Mouse (Mus musculus) heart, embryonic 11.5 days (tissue): ENCODE measurements at regions not wholly inside any gene's neighbourhood (a gene's known extent, or its start where the extent isn't known, plus 50 kb on each side); places are given as distances from the start of the nearest gene placed in this dataset.

Source experiments
- ATAC-seq: fragments of 200-750 bp; cut with Nextera tagmentation; replicated peaks from 2 replicates; pipeline ENCODE4 v1.8.0; 2017; ENCODE audit warnings: moderate library complexity; ENCODE audit not compliant: insufficient number of reproducible peaks, low FRiP score, low TSS enrichment
- H3K27ac ChIP-seq: fragments of 300-500 bp; sonication (generic); 2 replicates; pipeline ENCODE4 v1.5.1; 2014; ENCODE audit warnings: mild to moderate bottlenecking, low read depth, low read length
- H3K27me3 ChIP-seq: fragments of 300-500 bp; sonication (generic); 2 replicates; pipeline ENCODE4 v1.6.1; 2014; ENCODE audit warnings: mild to moderate bottlenecking, low read length, mixed read lengths; ENCODE audit not compliant: control insufficient read depth, insufficient read depth
- H3K36me3 ChIP-seq: fragments of 300-500 bp; sonication (generic); 2 replicates; pipeline ENCODE4 v1.6.1; 2014; ENCODE audit warnings: mild to moderate bottlenecking, low read length, moderate library complexity, mixed read lengths; ENCODE audit not compliant: control insufficient read depth, insufficient read depth
- H3K4me1 ChIP-seq: fragments of 300-500 bp; sonication (generic); 2 replicates; pipeline ENCODE4 v1.6.1; 2014; ENCODE audit warnings: low read length; ENCODE audit not compliant: control insufficient read depth, insufficient read depth
- H3K4me2 ChIP-seq: fragments of 300-500 bp; sonication (generic); 2 replicates; pipeline ENCODE4 v1.6.1; 2014; ENCODE audit warnings: mild to moderate bottlenecking, moderate library complexity
- H3K4me3 ChIP-seq: fragments of 300-500 bp; sonication (generic); 2 replicates; pipeline ENCODE4 v1.5.1; 2014; ENCODE audit warnings: low read depth, low read length
- H3K9ac ChIP-seq: fragments of 300-500 bp; sonication (generic); 2 replicates; pipeline ENCODE4 v1.6.1; 2014; ENCODE audit warnings: mild to moderate bottlenecking, low read depth, low read length, moderate library complexity
- H3K9me3 ChIP-seq: fragments of 300-500 bp; sonication (generic); replicated peaks from 2 replicates; pipeline ENCODE4 v1.6.1; 2016; ENCODE audit warnings: low read length; ENCODE audit not compliant: control insufficient read depth
- WGBS: fragments of 180-500 bp; shearing (Covaris S2); extraction: QIAGEN DNeasy Blood & Tissue Kit; methylation state at CpG from one replicate; pipeline ENCODE4 v1.1.7; 2014; ENCODE audit not compliant: insufficient replicate concordance; 5-methylcytosine and 5-hydroxymethylcytosine counted together

- Histone ChIP-seq H3K9me3 (no peaks in the 10 kb centered on the region), H3K27ac (no peak overlapping the region), H3K4me1 (peaks cover 5% of the 10 kb centered on the region), H3K4me3 (no peak overlapping the region), H3K9ac (no peak overlapping the region), H3K36me3 (no peaks in the 10 kb centered on the region), H3K27me3 (no peaks in the 10 kb centered on the region), H3K4me2 (no peak overlapping the region)
- no peak for ATAC-seq
- 52% methylated on average over 11 of the region's 11 CpGs for WGBS
These were observed 286.6 kb downstream of the Slc30a10 start for GRCm38 (mm10) chr1:185741034-185741890.

GRCm38 (mm10) chr1:185749251-185749650 is 294.6 kb downstream of the Slc30a10 start:
- Histone ChIP-seq H3K27ac (no peak overlapping the region), H3K36me3 (no peaks in the 10 kb centered on the region), H3K4me1 (no peaks in the 10 kb centered on the region), H3K9me3 (no peaks in the 10 kb centered on the region), H3K4me2 (no peak overlapping the region), H3K9ac (no peak overlapping the region), H3K4me3 (no peak overlapping the region), H3K27me3 (no peaks in the 10 kb centered on the region)
- ATAC-seq: no peak
- WGBS: 20% methylated on average over 2 of the region's 2 CpGs

GRCm38 (mm10) chr1:185754486-185755290 is 300.0 kb downstream of the Slc30a10 start:
- WGBS: 74% methylated on average over 13 of the region's 13 CpGs
- Histone ChIP-seq H3K9me3 (no peaks in the 10 kb centered on the region), H3K9ac (no peak overlapping the region), H3K4me3 (no peak overlapping the region), H3K27ac (no peak overlapping the region), H3K4me2 (no peak overlapping the region), H3K4me1 (no peaks in the 10 kb centered on the region), H3K27me3 (no peaks in the 10 kb centered on the region), H3K36me3 (no peaks in the 10 kb centered on the region)
- ATAC-seq: no peak

GRCm38 (mm10) chr1:185757376-185757775 is 302.7 kb downstream of the Slc30a10 start:
- no peak overlapping the region for H3K27ac ChIP-seq
- no peak for ATAC-seq
- H3K4me1 ChIP-seq: no peaks in the 10 kb centered on the region
- H3K9me3 ChIP-seq: no peaks in the 10 kb centered on the region
- no peaks in the 10 kb centered on the region for H3K27me3 ChIP-seq
- H3K36me3 ChIP-seq: no peaks in the 10 kb centered on the region
- WGBS: 85% methylated on average over 2 of the region's 2 CpGs
- H3K4me2 ChIP-seq: no peak overlapping the region
- H3K4me3 ChIP-seq: no peak overlapping the region
- no peak overlapping the region for H3K9ac ChIP-seq

- 44% methylated on average over 3 of the region's 3 CpGs for WGBS
- Histone ChIP-seq H3K27me3 (no peaks in the 10 kb centered on the region), H3K4me1 (no peaks in the 10 kb centered on the region), H3K36me3 (no peaks in the 10 kb centered on the region), H3K4me2 (no peak overlapping the region), H3K27ac (no peak overlapping the region), H3K9me3 (no peaks in the 10 kb centered on the region), H3K4me3 (no peak overlapping the region), H3K9ac (no peak overlapping the region)
- no peak for ATAC-seq
These were observed 319.6 kb downstream of the Slc30a10 start for GRCm38 (mm10) chr1:185774202-185774601.

GRCm38 (mm10) chr1:185779604-185780003 is 325.0 kb downstream of the Slc30a10 start:
- Histone ChIP-seq H3K27ac (no peak overlapping the region), H3K4me3 (no peak overlapping the region), H3K4me1 (no peaks in the 10 kb centered on the region), H3K9ac (no peak overlapping the region), H3K9me3 (peaks cover 2% of the 10 kb centered on the region; the same call in 1 of the 2 replicates), H3K36me3 (no peaks in the 10 kb centered on the region), H3K4me2 (no peak overlapping the region), H3K27me3 (no peaks in the 10 kb centered on the region)
- WGBS: 78% methylated on average over 4 of the region's 4 CpGs
- no peak for ATAC-seq

GRCm38 (mm10) chr1:185802156-185802555 is 315.0 kb downstream of the Lyplal1 start:
- Histone ChIP-seq H3K9ac (no peak overlapping the region), H3K36me3 (no peaks in the 10 kb centered on the region), H3K27me3 (no peaks in the 10 kb centered on the region), H3K4me1 (no peaks in the 10 kb centered on the region), H3K4me3 (no peak overlapping the region), H3K4me2 (no peak overlapping the region), H3K9me3 (no peaks in the 10 kb centered on the region), H3K27ac (no peak overlapping the region)
- 86% methylated on average over 3 of the region's 3 CpGs for WGBS
- ATAC-seq: no peak

- no peak overlapping the region for H3K27ac ChIP-seq
- H3K4me3 ChIP-seq: no peak overlapping the region
- H3K9ac ChIP-seq: no peak overlapping the region
- H3K36me3 ChIP-seq: no peaks in the 10 kb centered on the region
- no peaks in the 10 kb centered on the region for H3K9me3 ChIP-seq
- no peak for ATAC-seq
- WGBS: 70% methylated on average over 3 of the region's 3 CpGs
- H3K4me1 ChIP-seq: no peaks in the 10 kb centered on the region
- H3K27me3 ChIP-seq: no peaks in the 10 kb centered on the region
- H3K4me2 ChIP-seq: no peak overlapping the region
These were observed 302.2 kb downstream of the Lyplal1 start for GRCm38 (mm10) chr1:185814901-185815300.
